Mouse (Mus musculus) mouse trophoblast stem cell (cell line): ENCODE data around the gene Cblb.

ENCODE experiments used
- in situ Hi-C, 2 experiments: fragments of 300-500 bp; cut with MseI, MboI; formaldehyde crosslinking; loops; 2 replicates in 1 of 2; 3 replicates in 1 of 2; pipeline ENCODE4 v1.15.1; 2025

The Cblb gene

DNA sequence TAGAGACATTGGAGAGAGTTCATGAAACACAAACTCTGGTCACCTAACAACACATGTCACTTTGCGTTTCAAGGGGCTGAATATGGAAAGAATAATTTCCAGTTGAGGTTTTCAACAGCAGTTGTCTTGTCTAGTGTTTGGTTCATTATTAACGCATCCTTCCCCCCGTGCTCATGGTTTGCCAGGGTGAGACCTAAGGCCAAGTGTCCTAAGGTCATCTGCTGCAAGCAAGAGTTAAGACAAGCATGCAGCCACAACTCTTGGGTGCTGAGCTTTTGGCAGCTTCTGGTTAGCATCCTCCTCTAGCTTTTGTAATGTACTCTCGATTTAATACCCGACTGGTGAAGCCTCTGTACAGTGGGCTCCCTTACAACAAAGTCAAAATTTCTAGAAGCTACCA, 159.7 kb downstream of the Cblb start:
- in situ Hi-C loops, result loop anchor here in 1 of 2 experiments (25.0 kb wide), 1 partner anchor 878 kb away; no protein-coding TSS in a partner anchor

DNA sequence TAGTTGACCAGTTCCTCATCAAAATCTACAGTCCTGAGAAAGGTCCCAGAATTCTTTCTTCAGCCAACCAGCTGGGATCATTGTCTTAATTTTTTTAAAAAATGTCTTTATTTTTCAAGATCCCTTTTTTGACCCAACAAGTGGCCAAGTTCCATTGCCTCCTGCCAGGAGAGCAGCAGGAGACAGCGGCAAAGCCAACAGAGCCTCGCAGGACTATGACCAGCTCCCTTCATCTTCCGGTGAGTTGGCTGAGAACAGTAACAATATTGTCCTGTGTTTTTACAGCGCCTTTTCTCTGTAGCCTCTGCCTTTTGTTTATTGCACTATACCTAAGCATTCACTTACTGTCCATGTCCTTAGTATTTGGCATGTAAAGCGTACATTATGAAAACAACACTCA, 163.0 kb downstream of the Cblb start:
- in situ Hi-C loops, result loop anchor here in 1 of 2 experiments (25.0 kb wide), 1 partner anchor 882 kb away; no protein-coding TSS in a partner anchor

DNA sequence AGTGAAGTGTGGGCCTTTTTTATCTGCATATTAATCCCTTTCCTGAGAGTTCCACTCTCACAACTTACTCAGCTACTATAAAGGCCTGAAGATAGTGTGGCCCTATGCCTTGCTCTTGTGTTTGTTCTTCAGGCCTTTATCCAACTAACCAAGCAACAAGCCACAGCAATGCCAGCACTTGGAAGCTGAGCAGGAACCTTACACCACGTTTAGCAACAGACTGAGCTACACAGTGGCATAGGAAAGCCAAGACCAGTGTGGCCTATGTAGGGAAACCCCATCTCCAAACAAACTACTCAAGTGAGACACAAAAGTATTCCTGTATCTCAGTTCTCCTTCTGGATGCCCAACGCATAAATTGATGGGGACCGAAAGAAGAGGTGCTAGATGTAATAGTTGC, 163.8 kb downstream of the Cblb start:
- in situ Hi-C loops, result loop anchor here in 1 of 2 experiments (25.0 kb wide), 1 partner anchor 883 kb away; no protein-coding TSS in a partner anchor

DNA sequence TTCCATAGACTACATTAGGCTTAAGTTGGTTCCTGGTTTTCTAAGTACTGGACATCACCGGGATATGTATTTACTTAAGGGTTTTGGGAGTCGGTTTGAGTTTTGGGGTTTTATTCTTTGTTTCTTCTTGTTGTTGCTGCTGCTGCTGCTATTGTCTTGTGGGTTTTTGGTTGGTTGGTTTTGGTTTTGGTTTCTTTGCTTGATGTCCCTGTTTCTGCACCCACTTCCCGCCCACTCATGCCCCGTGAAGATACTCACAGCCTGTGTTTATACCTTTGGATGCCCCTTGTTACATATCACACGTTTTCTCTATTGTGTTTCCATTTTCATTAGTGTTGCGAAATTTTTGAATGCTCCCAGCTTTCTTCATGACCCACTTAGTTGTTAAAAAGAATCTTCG, 169.1 kb downstream of the Cblb start:
- in situ Hi-C loops, result no loop called here

DNA sequence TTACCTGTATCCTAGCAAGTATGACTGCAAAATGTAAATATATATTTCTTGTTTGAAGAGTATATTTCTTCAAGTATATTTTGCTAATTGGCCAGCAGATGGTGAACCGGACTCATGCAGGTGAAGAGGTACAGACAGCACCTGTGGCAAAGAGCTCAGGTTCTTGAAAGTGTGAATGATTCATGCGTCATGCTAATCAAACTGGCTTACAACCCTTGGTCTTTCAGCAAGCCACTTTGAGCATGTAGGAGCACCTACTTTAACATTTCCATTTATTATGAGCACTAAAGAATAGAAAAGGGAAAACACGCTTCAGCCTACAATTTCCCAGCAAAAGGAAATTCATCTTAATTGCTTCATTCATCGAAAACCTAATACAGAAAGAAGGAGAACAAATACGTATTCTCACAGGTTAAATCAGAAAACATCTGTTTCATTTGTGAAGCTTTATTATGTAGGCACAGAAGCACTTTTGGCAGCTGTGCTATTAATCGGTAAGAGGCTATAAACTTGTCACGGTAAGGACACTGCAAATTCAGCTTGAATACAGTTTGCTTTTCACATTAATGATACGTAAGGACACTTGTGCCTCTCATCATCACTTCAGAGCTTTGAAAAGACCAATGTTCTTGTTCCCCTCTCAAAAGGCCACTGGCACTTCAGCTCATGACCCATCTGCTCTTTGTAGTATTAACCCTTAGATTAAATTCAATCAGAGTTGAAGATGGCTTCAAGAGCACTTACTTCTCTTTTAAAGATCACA, 180.0 kb downstream of the Cblb start:
- in situ Hi-C loops, result no loop called here

DNA sequence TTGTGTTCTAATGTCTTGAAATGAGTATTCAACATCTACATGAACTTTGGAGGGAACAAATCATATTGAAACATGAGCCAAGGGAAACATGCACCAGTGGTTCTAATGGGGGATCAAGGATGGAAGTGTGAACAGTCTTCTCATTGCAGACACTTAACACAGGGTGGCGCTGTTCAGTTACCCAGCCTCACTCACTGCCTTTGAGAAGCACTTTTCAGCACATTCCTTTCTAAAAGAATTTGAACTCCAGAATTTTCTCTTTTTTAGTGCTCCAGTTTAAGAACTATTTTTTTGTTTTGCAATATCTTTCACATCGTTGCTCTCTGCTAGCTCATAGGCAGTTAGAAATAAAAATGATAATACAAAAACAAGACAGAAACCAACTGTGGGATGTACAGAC, 188.0 kb downstream of the Cblb start:
- in situ Hi-C loops, result no loop called here

DNA sequence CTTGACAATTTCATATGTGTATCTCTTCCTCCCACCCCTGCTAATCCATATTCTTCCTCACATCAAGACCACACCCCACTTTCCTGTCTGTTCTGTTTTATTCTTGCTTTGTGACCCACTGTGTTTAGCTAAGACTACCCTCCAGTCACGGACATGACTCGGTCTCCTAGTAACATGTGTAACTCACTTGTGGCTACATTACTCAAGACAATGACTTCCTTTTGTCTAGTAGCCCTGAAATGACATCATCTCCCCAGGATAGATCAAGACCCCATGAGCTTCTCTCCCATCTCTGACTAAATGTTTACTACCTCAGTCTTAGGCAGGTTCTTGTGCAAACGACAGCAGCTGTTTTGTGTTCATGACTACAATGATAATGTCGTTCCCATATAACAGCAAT, 191.9 kb downstream of the Cblb start:
- in situ Hi-C loops, result no loop called here

DNA sequence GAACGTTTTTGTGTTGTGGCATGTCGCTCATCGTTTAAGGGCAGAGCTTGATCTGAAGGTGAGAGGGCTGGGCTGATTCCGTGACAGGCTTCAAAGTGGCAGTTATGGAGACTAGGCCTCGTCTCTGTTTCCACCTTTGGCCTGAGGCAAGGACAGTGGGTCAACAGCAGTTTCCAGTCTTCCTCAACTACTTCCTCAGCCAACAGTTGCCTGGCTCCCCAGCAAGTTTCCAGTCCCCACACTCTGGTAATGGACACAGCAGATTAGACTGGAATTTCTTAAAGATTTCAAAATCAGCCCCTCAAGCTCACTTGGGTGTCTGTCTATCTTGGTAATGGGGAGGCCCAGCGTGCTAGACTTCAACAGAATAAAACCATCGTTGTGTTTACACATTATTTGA, 198.4 kb downstream of the Cblb start:
- in situ Hi-C loops, result no loop called here

DNA sequence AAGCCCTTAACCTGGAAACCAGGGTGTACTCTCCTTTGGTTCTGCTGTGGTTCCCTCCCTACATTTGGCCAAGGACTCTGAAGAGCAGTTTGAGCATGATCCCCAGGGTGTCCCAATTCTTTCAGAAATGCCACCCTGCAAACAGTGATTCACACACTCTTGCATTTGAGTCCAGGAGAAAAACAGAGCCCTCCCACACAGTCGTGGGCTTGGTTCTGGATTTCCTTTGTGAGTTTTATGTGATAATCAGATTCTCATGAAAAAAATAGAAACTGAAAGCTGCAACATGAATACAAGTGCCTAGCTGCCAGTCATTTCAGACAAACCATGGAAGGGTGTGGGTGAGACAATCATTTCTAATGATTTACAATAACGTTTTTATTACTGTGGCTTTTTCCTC, 198.9 kb downstream of the Cblb start:
- in situ Hi-C loops, result no loop called here

DNA sequence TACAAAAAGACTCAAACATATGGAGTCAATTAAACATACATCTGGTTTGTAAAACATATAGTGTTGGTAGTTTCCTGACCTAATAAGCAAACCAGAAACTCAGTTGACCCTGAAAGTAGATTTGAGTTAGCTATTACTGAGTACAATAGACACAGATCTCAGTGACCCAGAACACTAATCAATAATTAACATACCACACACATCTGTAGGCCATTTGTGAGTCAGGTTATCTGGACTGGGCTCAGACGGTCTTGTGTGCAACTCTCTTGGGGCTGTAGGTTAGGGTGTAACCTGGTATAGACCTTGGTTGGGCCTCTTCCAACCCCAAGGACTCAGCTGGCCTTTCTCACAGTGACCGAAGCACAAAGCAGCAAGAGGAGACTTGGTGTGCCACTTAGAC, 211.1 kb downstream of the Cblb start:
- in situ Hi-C loops, result no loop called here

DNA sequence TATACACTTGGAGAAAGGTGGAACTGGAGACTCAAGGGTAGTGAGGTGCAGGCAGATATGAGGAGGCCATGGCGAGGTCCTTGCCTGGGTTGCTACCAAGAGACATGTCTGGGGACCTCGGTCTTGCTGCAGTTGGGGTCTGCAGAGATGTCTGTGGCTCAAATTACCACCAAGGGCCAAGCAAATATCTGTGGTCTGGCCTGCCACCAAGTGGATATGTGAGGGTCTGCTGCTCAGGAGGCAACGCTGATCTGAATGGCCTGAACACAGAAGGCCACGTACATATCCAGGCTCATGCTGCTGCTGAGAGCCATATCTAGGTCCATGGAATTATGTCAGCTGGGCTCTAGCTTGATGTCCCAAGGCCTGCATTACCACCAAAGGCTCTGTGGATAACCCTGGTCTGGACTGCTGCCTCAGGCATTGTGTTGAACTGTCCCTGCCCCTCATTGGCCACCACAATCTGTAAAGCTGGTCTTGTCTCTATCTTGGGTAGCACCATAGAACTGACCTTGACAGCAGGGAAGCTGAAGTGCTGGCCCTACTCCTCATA, 212.5 kb downstream of the Cblb start:
- in situ Hi-C loops, result no loop called here

DNA sequence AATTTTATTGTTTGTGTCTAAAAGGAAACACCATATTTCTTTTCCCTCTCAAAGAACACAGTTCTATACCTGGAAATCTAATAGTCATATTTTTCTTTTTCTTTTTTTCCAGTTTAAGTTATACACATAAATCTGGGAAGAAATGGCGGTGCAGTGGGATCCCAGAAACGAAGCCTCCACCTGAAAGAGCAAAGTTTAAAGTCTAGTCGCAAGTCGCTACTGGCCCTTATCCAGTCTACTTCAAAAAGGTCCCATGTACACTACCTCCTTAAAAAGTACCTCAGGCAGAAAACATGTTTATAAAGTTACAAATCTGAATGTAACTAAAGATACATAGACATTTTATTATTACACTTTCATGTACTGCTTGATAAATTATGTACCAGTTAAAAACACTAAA, 219.2 kb downstream of the Cblb start:
- in situ Hi-C loops, result no loop called here

DNA sequence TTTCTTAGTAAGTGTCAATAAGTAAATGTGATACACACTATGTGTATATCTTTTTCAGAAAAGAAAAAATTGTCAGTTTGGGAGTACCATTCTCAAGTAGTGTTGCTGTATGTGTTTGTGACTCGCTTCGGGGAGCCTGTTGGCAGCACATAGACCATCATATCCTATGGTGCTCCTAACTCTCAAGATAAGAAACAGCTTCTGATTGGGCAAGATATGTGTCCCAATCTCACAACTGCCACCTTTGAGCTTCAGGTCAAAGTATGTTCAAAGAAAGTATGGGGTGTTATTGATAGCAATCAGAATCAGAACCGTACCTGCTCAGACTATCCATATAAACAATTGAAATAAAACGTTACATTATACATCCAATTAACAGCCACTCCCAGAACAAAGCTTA, 219.9 kb downstream of the Cblb start:
- in situ Hi-C loops, result no loop called here
